Mouse (Mus musculus): ENCODE measurements around the gene Fbxl5. TPM values are rescaled to one million over a fixed set of nuclear protein-coding genes. Genes with fewer than 3 reads are reported as not detected.
A peak's percentile ranks its signal among the peaks of the same experiment; 100 is the strongest.

The Fbxl5 gene
- polyA plus RNA-seq, 1 experiment from 2014 or later = 66.6 TPM

GRCm38 (mm10) chr5:43722452-43722783, 99.0 kb downstream of the Fbxl5 start:
- no peak overlapping the region for H3K27ac ChIP-seq (ENCODE audit: low read length)
- no peak overlapping the region for H3K9ac ChIP-seq (replicated peaks; ENCODE audit: low read length)
- H3K9me3 ChIP-seq (ENCODE audit: low read length) = no peaks in the 10 kb centered on the region
- no peak overlapping the region for H3K4me2 ChIP-seq (replicated peaks; ENCODE audit: low read depth, low read length)
- no peak overlapping the region for H3K4me3 ChIP-seq (ENCODE audit: low read length)
- 87% methylated on average over 6 of the region's 6 CpGs for WGBS
- ATAC-seq (ENCODE audit: low FRiP score, low TSS enrichment) = no peak
- no peaks in the 10 kb centered on the region for H3K4me1 ChIP-seq (ENCODE audit: insufficient read depth, low read length)
- no peaks in the 10 kb centered on the region for H3K27me3 ChIP-seq (ENCODE audit: insufficient read depth, low read length)
- H3K36me3 ChIP-seq (ENCODE audit: insufficient read depth, low read length) = peaks cover 43% of the 10 kb centered on the region

- Histone ChIP-seq H3K36me3 (ENCODE audit: insufficient read depth, low read length) (peaks cover 46% of the 10 kb centered on the region), H3K27me3 (ENCODE audit: insufficient read depth, low read length) (no peaks in the 10 kb centered on the region), H3K27ac (ENCODE audit: low read length) (no peak overlapping the region), H3K4me3 (ENCODE audit: low read length) (no peak overlapping the region), H3K4me1 (ENCODE audit: insufficient read depth, low read length) (no peaks in the 10 kb centered on the region), H3K9ac (replicated peaks; ENCODE audit: low read length) (no peak overlapping the region), H3K4me2 (replicated peaks; ENCODE audit: low read depth, low read length) (no peak overlapping the region), H3K9me3 (ENCODE audit: low read length) (no peaks in the 10 kb centered on the region)
- ATAC-seq (ENCODE audit: low FRiP score, low TSS enrichment) = peak; percentile 60; the same call in 1 of the 2 replicates
- 48% methylated on average over 5 of the region's 5 CpGs for WGBS
Measured at GRCm38 (mm10) chr5:43721538-43722451, 99.6 kb downstream of the Fbxl5 start.

- H3K4me2 ChIP-seq (replicated peaks; ENCODE audit: low read depth, low read length) = no peak overlapping the region
- no peak overlapping the region for H3K9ac ChIP-seq (replicated peaks; ENCODE audit: low read length)
- no peak overlapping the region for H3K4me3 ChIP-seq (ENCODE audit: low read length)
- no peak for ATAC-seq (ENCODE audit: low FRiP score, low TSS enrichment)
- no peaks in the 10 kb centered on the region for H3K4me1 ChIP-seq (ENCODE audit: insufficient read depth, low read length)
- no peaks in the 10 kb centered on the region for H3K27me3 ChIP-seq (ENCODE audit: insufficient read depth, low read length)
- H3K27ac ChIP-seq (ENCODE audit: low read length) = no peak overlapping the region
- H3K9me3 ChIP-seq (ENCODE audit: low read length) = no peaks in the 10 kb centered on the region
- H3K36me3 ChIP-seq (ENCODE audit: insufficient read depth, low read length) = peaks cover 63% of the 10 kb centered on the region
Measured at GRCm38 (mm10) chr5:43699240-43699639, 122.2 kb downstream of the Fbxl5 start.

- H3K27me3 ChIP-seq (ENCODE audit: insufficient read depth, low read length) = no peaks in the 10 kb centered on the region
- H3K36me3 ChIP-seq (ENCODE audit: insufficient read depth, low read length) = peaks cover 50% of the 10 kb centered on the region
- no peak for ATAC-seq (ENCODE audit: low FRiP score, low TSS enrichment)
- H3K27ac ChIP-seq (ENCODE audit: low read length) = no peak overlapping the region
- H3K4me1 ChIP-seq (ENCODE audit: insufficient read depth, low read length) = no peaks in the 10 kb centered on the region
- no peaks in the 10 kb centered on the region for H3K9me3 ChIP-seq (ENCODE audit: low read length)
- H3K4me2 ChIP-seq (replicated peaks; ENCODE audit: low read depth, low read length) = no peak overlapping the region
- H3K4me3 ChIP-seq (ENCODE audit: low read length) = no peak overlapping the region
- 91% methylated on average over 3 of the region's 3 CpGs for WGBS
- no peak overlapping the region for H3K9ac ChIP-seq (replicated peaks; ENCODE audit: low read length)
Measured at GRCm38 (mm10) chr5:43697133-43697532, 124.3 kb downstream of the Fbxl5 start.

Other genes starting within 250 kb of the Fbxl5 start
- gene Cc2d2a, start 159.3 kb downstream of the Fbxl5 start, polyA plus RNA-seq (2015; fragmentation: Nextera tagmentation; extraction: Ambion mirVana) = 14.6 and 16.2 TPM in 2 replicates
- gene Bst1, start 2.8 kb downstream of the Fbxl5 start, polyA plus RNA-seq (2015; fragmentation: Nextera tagmentation; extraction: Ambion mirVana) = 0.47 and 1.4 TPM in 2 replicates
- gene Cd38, start 46.9 kb upstream of the Fbxl5 start, polyA plus RNA-seq (2015; fragmentation: Nextera tagmentation; extraction: Ambion mirVana) = 35.3 and 37.7 TPM in 2 replicates
- 0.59 and 1.5 TPM in 2 replicates for gene Gm7879, start 91.5 kb upstream of the Fbxl5 start, polyA plus RNA-seq (2015; fragmentation: Nextera tagmentation; extraction: Ambion mirVana)
- gene Fgfbp1, start 160.1 kb upstream of the Fbxl5 start, polyA plus RNA-seq (2015; fragmentation: Nextera tagmentation; extraction: Ambion mirVana) = 6.2 and 7.2 TPM in 2 replicates

All from kidney, embryonic 16.5 days (tissue).